Mouse (Mus musculus): ENCODE results near the gene Selenon.
A peak's percentile ranks its signal among the peaks of the same experiment; 100 is the strongest.

Gene Selenon

DNA sequence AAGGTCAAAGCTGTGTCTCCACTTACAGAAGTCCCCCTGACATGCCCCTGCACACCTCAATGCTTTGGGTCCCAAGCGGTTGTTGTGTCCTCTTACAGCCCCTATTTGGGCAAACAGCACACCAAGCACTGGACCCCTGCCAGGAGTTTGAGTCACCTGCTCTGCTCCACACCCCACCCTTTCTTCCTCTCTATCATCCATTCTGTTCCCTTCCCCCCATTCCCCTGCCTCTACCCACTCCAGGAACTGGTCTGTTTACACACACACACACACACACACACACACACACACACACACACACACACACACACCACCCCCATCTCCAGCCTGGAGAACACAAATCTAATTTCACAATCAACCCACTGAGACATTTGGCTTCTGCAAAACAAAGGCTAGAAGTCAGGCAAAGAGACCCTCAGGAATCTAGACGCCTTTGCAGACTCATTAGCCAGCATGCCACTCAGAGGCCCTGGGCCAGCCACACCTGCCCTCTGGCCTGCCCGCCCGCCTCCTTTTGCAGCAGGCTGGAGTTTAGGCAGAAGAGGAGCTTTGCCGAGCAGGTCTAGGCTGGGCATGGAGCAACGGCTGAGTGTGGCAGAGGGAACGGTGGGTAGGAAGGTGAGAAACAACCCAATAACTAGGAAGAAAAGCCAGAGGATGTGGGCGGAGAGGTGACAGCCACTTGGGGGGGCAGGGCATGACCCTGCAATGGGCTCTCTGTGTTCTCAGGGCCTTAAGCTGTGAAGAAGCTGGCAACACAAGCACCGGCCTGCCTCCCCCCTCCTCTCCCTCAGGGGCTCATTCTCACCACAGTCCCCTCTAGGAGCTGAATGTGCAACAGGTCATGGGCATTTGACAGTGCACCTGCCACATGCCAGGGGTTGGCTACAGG is 4.9 kb downstream of the Selenon start:
- DNase-seq (ENCODE audit: low read depth, low spot score): no peak

GRCm38 (mm10) chr4:134543261-134543660 is 8.7 kb downstream of the Selenon start:
- DNase-seq (ENCODE audit: low read depth, low spot score): peak; percentile 82

GRCm38 (mm10) chr4:134542726-134543125 is 9.2 kb downstream of the Selenon start:
- no peak for DNase-seq (ENCODE audit: low read depth, low spot score)

- DNase-seq (ENCODE audit: low read depth, low spot score): no peak
Observed at GRCm38 (mm10) chr4:134538997-134539580, 12.9 kb downstream of the Selenon start.

- no peak for DNase-seq (ENCODE audit: low read depth, low spot score)
Observed at GRCm38 (mm10) chr4:134535787-134536151, 16.2 kb downstream of the Selenon start.

DNA sequence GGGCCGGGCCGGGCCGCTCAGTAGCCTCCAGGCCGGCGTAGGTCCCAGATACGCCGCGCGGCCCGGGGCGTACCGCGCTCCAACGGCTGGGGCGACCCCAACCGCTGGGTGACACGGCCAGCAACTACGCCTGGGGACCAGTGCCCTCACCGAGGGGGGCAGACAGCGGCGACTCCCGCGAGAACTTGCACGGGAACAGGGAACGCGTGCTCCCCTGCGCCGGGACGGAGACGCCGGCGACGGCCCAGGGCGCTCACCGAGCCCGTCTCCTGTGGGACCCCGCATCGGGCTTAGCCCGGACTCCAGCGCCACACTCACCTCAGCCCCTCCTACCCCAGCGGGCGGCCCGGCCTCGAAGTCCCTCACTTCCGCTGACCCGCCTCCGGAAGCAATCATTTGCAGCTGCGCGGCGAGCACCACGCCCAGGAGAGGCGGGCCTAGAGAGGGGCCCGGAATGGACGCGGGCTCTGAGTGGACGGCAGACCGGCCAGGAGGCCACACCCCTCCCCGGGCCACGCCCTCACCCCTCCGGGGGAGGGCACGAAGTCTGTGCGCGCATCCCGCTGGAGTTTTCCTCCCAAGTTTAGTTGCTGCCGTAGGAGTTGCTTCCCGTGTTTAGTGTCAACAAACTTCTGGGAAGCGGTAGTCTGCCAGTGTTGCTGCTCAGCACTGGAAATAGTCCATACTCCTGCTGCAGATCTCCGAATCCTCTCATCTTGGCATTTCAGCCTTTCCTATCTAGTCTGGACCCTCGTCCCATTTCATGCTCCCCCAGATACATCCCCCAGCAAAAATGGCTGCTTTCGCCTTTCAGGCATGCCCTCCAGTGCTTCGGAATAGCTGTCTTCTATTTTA is 16.8 kb downstream of the Selenon start, which contains the start of gene Mtfr1l:
Gene Mtfr1l (minus strand): TSS at position 456 of the 855 bp plus-strand sequence.
- DNase-seq (ENCODE audit: low read depth, low spot score): peak; percentile 98

- peak; percentile 73 for DNase-seq (ENCODE audit: low read depth, low spot score)
Observed at GRCm38 (mm10) chr4:134534124-134534886, 17.7 kb downstream of the Selenon start.

- DNase-seq (ENCODE audit: low read depth, low spot score): no peak
Observed at GRCm38 (mm10) chr4:134533421-134533820, 18.5 kb downstream of the Selenon start.

DNA sequence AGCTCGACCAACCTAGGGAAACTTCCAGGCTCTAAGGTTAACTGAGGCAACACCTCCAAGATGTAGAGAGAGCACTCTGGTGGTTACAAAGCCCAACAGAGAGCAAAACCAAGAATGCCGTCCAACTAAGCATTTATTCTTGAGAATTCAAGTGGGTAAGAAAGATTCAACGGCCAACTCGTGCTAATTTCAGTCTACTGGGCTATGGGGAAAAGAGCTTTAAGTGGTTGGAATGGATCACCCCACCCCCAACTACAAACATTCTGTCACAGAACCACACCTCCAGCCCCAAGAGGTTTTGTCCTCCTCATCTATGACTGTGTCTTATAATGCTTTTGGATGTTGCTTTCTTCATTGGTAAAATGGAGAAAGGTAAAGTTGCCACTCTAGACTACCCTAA is 19.0 kb downstream of the Selenon start:
- no peak for DNase-seq (ENCODE audit: low read depth, low spot score)

DNA sequence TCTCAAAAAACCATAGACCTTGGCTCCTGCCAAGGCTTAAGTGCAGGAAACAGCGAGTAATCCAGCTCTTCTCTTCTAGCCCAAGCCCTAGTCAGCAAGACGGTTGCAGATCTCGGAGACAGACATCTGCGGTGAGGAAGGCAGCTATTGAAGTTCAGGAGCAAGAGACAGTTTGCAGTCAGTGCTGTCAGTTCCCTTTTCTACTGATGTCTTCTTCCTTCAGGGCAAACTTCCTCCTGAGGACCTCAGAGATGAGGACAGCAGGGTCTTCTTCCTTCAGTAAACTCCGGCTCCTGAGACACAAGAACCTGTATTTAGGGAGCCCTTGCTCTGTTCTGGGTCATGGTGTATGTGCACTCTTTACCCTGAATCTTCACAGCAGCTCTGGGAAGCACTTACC is 25.7 kb downstream of the Selenon start:
- no peak for DNase-seq (ENCODE audit: low read depth, low spot score)

DNA sequence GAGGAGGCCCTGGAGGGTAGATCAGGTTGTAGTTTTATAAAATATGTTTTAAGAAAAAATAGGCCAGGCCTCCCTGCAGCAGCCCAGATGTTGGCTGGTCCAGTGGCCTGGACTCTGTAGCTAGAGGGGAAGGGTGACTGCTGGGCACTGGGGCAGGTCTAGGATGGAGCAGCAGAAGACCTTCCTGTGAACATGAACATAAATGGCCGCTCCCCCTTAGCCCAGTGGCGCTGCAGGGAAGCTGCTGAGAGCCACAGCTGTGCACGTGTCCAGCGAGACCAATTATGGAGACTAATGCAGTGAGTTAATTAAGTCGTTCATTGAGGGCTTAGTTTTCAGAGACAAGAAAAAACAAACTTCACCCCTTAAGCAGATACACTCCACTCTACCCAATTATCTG is 26.2 kb downstream of the Selenon start:
- no peak for DNase-seq (ENCODE audit: low read depth, low spot score)

- no peak for DNase-seq (ENCODE audit: low read depth, low spot score)
Observed at GRCm38 (mm10) chr4:134523447-134523846, 28.5 kb downstream of the Selenon start.

DNA sequence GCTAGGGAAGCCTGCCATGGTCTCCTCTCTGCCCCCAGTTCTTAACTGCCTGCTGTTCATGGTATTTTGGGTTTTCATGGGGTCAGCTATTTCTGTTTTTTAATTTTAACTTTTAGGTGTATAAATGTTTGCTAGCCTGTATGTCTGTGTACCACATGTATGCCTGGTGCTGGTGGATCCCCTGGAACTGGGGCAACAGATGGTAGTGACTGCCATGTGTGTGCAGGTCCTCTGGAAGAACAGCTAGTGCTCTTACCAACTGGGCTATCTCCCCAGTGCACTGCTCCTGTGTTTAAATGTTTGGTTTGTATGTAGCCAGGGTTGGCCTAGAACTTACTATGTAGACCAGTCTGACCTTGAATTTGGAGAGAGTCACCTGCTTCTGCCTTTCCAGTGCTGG is 32.7 kb downstream of the Selenon start:
- no peak for DNase-seq (ENCODE audit: low read depth, low spot score)

- DNase-seq (ENCODE audit: low read depth, low spot score): no peak
Observed at GRCm38 (mm10) chr4:134518541-134518940, 33.4 kb downstream of the Selenon start.

GRCm38 (mm10) chr4:134517719-134518118 is 34.2 kb downstream of the Selenon start:
- DNase-seq (ENCODE audit: low read depth, low spot score): no peak

DNA sequence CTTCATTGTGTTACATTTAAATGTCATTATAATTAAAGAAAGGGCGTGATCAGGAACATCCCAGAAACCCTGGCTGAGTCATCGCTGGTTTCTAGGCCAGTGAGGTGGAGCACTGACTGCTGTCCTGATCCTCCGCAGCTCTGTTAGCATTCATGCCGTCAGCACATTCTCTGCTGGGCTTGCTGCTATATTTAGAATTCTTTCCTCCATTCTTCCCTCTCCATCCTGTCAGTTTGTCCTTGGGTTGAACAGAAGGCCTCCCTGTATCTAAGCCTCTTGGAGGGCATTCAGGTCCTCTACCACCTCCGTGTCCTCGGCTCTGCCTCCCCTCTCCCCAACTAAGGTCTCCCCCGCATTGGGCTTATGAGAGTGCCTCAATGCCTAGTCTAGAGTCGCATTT is 35.0 kb downstream of the Selenon start:
- DNase-seq (ENCODE audit: low read depth, low spot score): no peak

DNA sequence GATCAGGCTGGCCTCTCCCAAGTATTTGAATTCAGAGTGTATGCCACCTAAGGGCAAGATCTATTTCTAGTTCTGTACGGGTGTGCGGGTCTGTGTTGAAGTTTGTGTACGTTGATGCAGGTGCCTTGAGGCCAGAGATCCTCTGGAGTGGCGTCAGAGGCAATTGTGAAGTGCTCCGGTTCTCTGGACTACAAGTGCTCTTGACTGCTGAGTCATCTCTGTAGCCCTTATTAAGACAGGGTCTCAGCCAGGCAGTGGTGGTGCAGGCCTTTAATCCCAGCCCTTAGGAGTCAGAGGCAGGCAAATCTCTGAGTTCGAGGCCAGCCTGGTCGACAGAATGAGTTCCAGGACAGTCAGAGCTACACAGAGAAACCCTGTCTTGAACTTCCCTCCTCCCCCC is 36.4 kb downstream of the Selenon start:
- DNase-seq (ENCODE audit: low read depth, low spot score): no peak

DNA sequence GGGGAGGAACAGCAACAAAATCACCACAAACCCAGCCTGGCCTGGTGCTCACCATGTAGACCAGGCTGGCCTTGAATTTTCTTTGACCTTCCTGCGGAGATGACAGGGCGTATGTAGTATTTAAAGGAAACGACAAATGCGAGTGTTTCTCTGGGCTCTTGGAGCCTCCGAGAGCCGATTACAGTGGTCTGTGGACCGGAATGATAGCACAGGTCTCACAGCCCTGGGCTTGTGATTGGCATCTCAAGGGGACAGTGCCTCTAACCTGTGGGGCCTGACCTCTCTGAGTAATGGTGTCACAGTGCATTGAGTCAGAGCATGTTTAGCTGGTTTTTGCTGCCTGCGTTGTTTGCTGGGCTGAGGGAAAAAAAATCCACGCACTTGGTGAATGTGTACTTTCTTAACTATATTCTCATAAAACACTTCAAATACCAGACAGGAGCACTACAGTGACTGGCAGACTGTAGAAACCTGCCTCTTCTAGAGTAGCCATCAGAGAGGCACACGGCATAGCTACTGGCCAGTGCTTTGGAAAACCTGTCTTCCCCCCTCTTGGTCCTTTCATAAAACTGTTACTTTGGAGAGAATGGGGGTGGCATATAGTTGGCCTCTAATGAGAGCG is 37.5 kb downstream of the Selenon start:
- DNase-seq (ENCODE audit: low read depth, low spot score): no peak

GRCm38 (mm10) chr4:134512798-134513197 is 39.2 kb downstream of the Selenon start:
- no peak for DNase-seq (ENCODE audit: low read depth, low spot score)

DNA sequence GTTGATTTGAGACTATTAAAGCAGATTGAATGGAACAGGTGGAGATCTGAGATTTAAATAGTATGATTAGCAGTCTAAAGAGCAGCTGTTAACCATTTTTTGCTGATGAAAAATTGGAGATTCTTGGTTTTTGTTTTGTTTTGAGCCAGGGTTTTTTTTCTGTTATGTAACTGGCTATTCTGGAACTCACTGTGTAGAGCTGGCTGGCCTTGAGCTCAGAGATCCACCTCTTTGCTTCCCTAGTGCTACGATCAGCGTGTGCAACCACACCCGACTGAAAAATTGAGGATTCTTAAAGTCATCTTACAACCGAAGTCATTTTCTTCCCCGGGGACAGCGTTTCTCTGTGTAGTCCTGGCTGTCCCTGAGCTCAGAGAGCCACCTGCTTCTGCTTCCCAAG is 40.2 kb downstream of the Selenon start:
- no peak for DNase-seq (ENCODE audit: low read depth, low spot score)

DNA sequence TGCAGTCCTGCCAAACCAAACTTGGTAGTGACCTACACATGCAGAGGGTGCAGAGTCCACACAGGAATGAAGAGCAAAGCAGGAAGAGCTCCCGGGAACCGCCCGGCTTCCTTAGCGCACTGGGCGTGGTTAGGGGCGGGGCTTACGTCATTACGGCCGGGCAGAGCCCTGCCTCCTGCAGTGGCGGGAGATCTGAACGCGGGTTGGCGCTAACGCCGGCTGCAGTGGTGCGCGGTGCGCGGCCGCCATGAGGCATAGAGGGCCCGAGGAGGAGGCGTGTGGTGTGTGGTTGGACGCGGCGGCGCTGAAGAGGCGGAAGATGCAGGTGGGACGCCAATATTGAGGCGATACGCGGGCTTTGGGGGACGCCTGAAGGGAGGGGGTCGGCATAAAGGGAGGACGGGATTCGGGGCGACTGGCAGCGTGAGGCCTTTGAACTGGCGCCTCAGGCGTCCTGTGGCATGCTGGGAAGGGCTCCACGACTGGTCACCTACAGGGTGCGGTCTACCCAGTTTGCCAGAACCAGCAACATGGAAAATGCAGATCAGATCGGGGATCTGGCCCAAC is 41.0 kb downstream of the Selenon start, which contains the start of gene Aunip:
Gene Aunip (plus strand): TSS at position 155 of the 567 bp plus-strand sequence.
- DNase-seq (ENCODE audit: low read depth, low spot score): peak; percentile 92
